Mouse (Mus musculus): ENCODE data around the gene Sorcs1.

Gene Sorcs1

GRCm38 (mm10) chr19:50677903-50678896 lies at the start of gene Sorcs1:
TSS of gene Sorcs1 (minus strand) at chr19:50678646.
- peak in 1 of 2 experiments; percentile 3 for DNase-seq (ENCODE audit: low spot score in 2 of 2)

- no peak for DNase-seq (ENCODE audit: low spot score in 2 of 2)
Observed at GRCm38 (mm10) chr19:50683277-50683676, 4.8 kb upstream of the Sorcs1 start.

GRCm38 (mm10) chr19:50678946-50679345 lies 500 bp upstream of the Sorcs1 start:
- no peak for DNase-seq (ENCODE audit: low spot score in 2 of 2)

- DNase-seq (ENCODE audit: low spot score in 2 of 2), result no peak
Observed at GRCm38 (mm10) chr19:50676578-50677524, 1.6 kb downstream of the Sorcs1 start.

- DNase-seq (ENCODE audit: low spot score in 2 of 2), result no peak
Observed at GRCm38 (mm10) chr19:50674921-50675320, 3.5 kb downstream of the Sorcs1 start.

- DNase-seq (ENCODE audit: low spot score in 2 of 2), result no peak
Observed at GRCm38 (mm10) chr19:50667516-50667915, 10.9 kb downstream of the Sorcs1 start.

GRCm38 (mm10) chr19:50664311-50664710 lies 14.1 kb downstream of the Sorcs1 start:
- no peak for DNase-seq (ENCODE audit: low spot score in 2 of 2)

- no peak for DNase-seq (ENCODE audit: low spot score in 2 of 2)
Observed at GRCm38 (mm10) chr19:50659144-50659543, 19.3 kb downstream of the Sorcs1 start.

- DNase-seq (ENCODE audit: low spot score in 2 of 2), result no peak
Observed at GRCm38 (mm10) chr19:50652750-50653149, 25.7 kb downstream of the Sorcs1 start.

GRCm38 (mm10) chr19:50643836-50644235 lies 34.6 kb downstream of the Sorcs1 start:
- DNase-seq (ENCODE audit: low spot score in 2 of 2), result no peak

GRCm38 (mm10) chr19:50642121-50642520 lies 36.3 kb downstream of the Sorcs1 start:
- no peak for DNase-seq (ENCODE audit: low spot score in 2 of 2)

GRCm38 (mm10) chr19:50640251-50641032 lies 38.0 kb downstream of the Sorcs1 start:
- DNase-seq (ENCODE audit: low spot score in 2 of 2), result no peak

- DNase-seq (ENCODE audit: low spot score in 2 of 2), result no peak
Observed at GRCm38 (mm10) chr19:50638176-50638575, 40.3 kb downstream of the Sorcs1 start.

GRCm38 (mm10) chr19:50614013-50614412 lies 64.4 kb downstream of the Sorcs1 start:
- peak in 1 of 2 experiments; percentile 0 for DNase-seq (ENCODE audit: low spot score in 2 of 2)

- no peak for DNase-seq (ENCODE audit: low spot score in 2 of 2)
Observed at GRCm38 (mm10) chr19:50611619-50612018, 66.8 kb downstream of the Sorcs1 start.

GRCm38 (mm10) chr19:50603882-50604281 lies 74.6 kb downstream of the Sorcs1 start:
- no peak for DNase-seq (ENCODE audit: low spot score in 2 of 2)

GRCm38 (mm10) chr19:50603380-50603779 lies 75.1 kb downstream of the Sorcs1 start:
- DNase-seq (ENCODE audit: low spot score in 2 of 2), result no peak

- DNase-seq (ENCODE audit: low spot score in 2 of 2), result no peak
Observed at GRCm38 (mm10) chr19:50597300-50597699, 81.1 kb downstream of the Sorcs1 start.

- no peak for DNase-seq (ENCODE audit: low spot score in 2 of 2)
Observed at GRCm38 (mm10) chr19:50586182-50586581, 92.3 kb downstream of the Sorcs1 start.

GRCm38 (mm10) chr19:50582952-50583351 lies 95.5 kb downstream of the Sorcs1 start:
- no peak for DNase-seq (ENCODE audit: low spot score in 2 of 2)

- DNase-seq (ENCODE audit: low spot score in 2 of 2), result no peak
Observed at GRCm38 (mm10) chr19:50569669-50570195, 108.7 kb downstream of the Sorcs1 start.

Data from urinary bladder, adult 18-20 months (tissue).